Mouse (Mus musculus) brain, embryonic 14.5 days (tissue): Measurements from ENCODE around the gene Pank4.

ENCODE experiments used
- CTCF ChIP-seq: fragments of 200-500 bp; IDR thresholded peaks from 2 replicates; pipeline ENCODE4 v1.5.1; 2012; ENCODE audit warnings: inconsistent platforms, mild to moderate bottlenecking, moderate library complexity, borderline replicate concordance; ENCODE audit not compliant: insufficient read depth, insufficient read length; ENCODE audit errors: extremely low read depth
- POLR2A ChIP-seq: fragments of 200-500 bp; IDR thresholded peaks from 2 replicates; pipeline ENCODE4 v1.6.1; 2012; ENCODE audit warnings: mild to moderate bottlenecking, inconsistent platforms, borderline replicate concordance; ENCODE audit not compliant: poor library complexity, insufficient read depth, insufficient read length, severe bottlenecking; ENCODE audit errors: extremely low read depth

GRCm38 (mm10) chr4:154941831-154942230 lies 22.1 kb upstream of the Pank4 start:
- TF ChIP-seq CTCF, result no peak
- TF ChIP-seq POLR2A, result no peak
